Mouse (Mus musculus): ENCODE measurements around the gene Rasal2.

DNA sequence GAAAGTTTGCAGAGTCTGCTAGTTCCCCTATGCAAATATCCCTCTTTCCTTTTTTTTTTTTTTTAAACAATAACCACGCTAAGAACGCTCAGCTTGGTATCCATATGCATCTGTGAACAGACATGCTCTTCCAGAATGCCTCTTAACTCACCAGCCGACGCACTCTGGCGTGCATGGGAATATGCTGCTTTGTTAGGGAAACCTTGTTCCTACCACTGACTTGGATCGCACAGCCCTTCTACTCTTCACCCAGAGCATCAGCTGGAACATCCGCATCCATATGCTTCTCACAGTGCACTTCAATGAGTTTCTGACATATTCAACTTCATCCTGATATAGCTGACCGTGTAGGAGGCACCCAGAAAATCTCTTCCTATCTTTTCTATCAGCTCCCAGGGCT lies 243.1 kb downstream of the Rasal2 start:
- TF ChIP-seq CTCF (IDR thresholded peaks at IDR 0.05; ENCODE audit: borderline replicate concordance, control insufficient read depth, extremely low read depth, insufficient read depth, low read length, poor library complexity) (no peak), POLR2A (IDR thresholded peaks at IDR 0.05; ENCODE audit: control insufficient read depth, extremely low read depth, insufficient read depth, low read length, poor library complexity) (no peak)

Data from thymus, adult 2 months (tissue).